Mouse (Mus musculus) limb, embryonic 11.5 days (tissue): Measurements from ENCODE around the gene Sorcs2. TPM values are rescaled to one million over a fixed set of nuclear protein-coding genes. Genes with fewer than 3 reads are reported as not detected.

ENCODE experiments used
- ATAC-seq: fragments of 200-750 bp; cut with Nextera tagmentation; 2 replicates; pipeline ENCODE4 v1.8.0; 2017; ENCODE audit warnings: low read depth; ENCODE audit not compliant: insufficient number of reproducible peaks, low FRiP score, low TSS enrichment
- DNase-seq: peaks from one replicate; pipeline ENCODE4 v3.0.0-alpha.2; 2015; ENCODE audit warnings: low spot score
- H3K27ac ChIP-seq: fragments of 300-500 bp; sonication (generic); replicated peaks from 2 replicates; pipeline ENCODE4 v1.5.1; 2014; ENCODE audit warnings: low read depth, mild to moderate bottlenecking, low read length
- H3K27me3 ChIP-seq: fragments of 300-500 bp; sonication (generic); 2 replicates; pipeline ENCODE4 v1.6.1; 2014; ENCODE audit warnings: mild to moderate bottlenecking, low read length, mixed read lengths; ENCODE audit not compliant: control insufficient read depth, insufficient read depth
- H3K36me3 ChIP-seq: fragments of 300-500 bp; sonication (generic); 2 replicates; pipeline ENCODE4 v1.6.1; 2014; ENCODE audit warnings: mild to moderate bottlenecking, low read length, moderate library complexity, mixed read lengths; ENCODE audit not compliant: control insufficient read depth, insufficient read depth
- H3K4me1 ChIP-seq: fragments of 300-500 bp; sonication (generic); 2 replicates; pipeline ENCODE4 v1.6.1; 2014; ENCODE audit warnings: low read length, mixed read lengths; ENCODE audit not compliant: control insufficient read depth, insufficient read depth
- H3K4me2 ChIP-seq: fragments of 300-500 bp; sonication (generic); 2 replicates; pipeline ENCODE4 v1.6.1; 2014; ENCODE audit warnings: low read depth, mild to moderate bottlenecking, moderate library complexity; ENCODE audit not compliant: severe bottlenecking
- H3K4me3 ChIP-seq: fragments of 300-500 bp; sonication (generic); 2 replicates; pipeline ENCODE4 v1.5.1; 2014; ENCODE audit warnings: low read depth, low read length
- H3K9ac ChIP-seq: fragments of 300-500 bp; sonication (generic); 2 replicates; pipeline ENCODE4 v1.6.1; 2014; ENCODE audit warnings: mild to moderate bottlenecking, low read length
- H3K9me3 ChIP-seq: fragments of 300-500 bp; sonication (generic); 2 replicates; pipeline ENCODE4 v1.6.1; 2016; ENCODE audit warnings: low read length; ENCODE audit not compliant: control insufficient read depth
- WGBS: fragments of 180-500 bp; shearing (Covaris S2); extraction: QIAGEN DNeasy Blood & Tissue Kit; methylation state at CpG from one replicate; pipeline ENCODE4 v1.1.7; 2014; 5-methylcytosine and 5-hydroxymethylcytosine counted together
- polyA plus RNA-seq: library from polyadenylated mRNA; unstranded; fragments of >200 nt; fragmentation: Nextera tagmentation; extraction: Ambion mirVana; gene quantifications from 2 replicates; pipeline ENCODE4 v1.2.1, GENCODE M21; 2014

The Sorcs2 gene
- polyA plus RNA-seq, 1 experiment from 2014 or later, result 6.4 TPM

GRCm38 (mm10) chr5:36130393-36131011, 267.4 kb downstream of the Sorcs2 start:
- Histone ChIP-seq H3K27me3 (no peaks in the 10 kb centered on the region), H3K36me3 (no peaks in the 10 kb centered on the region), H3K4me3 (no peak overlapping the region), H3K9me3 (no peaks in the 10 kb centered on the region), H3K9ac (no peak overlapping the region), H3K4me1 (no peaks in the 10 kb centered on the region), H3K4me2 (no peak overlapping the region), H3K27ac (no peak overlapping the region)
- DNase-seq, result no peak
- 58% methylated on average over 8 of the region's 8 CpGs for WGBS
- no peak for ATAC-seq

GRCm38 (mm10) chr5:36129661-36130060, 268.3 kb downstream of the Sorcs2 start:
- no peak overlapping the region for H3K27ac ChIP-seq
- H3K27me3 ChIP-seq, result no peaks in the 10 kb centered on the region
- no peak for DNase-seq
- 81% methylated on average over 2 of the region's 2 CpGs for WGBS
- no peak for ATAC-seq
- no peaks in the 10 kb centered on the region for H3K9me3 ChIP-seq
- no peak overlapping the region for H3K9ac ChIP-seq
- H3K4me3 ChIP-seq, result no peak overlapping the region
- H3K36me3 ChIP-seq, result no peaks in the 10 kb centered on the region
- no peaks in the 10 kb centered on the region for H3K4me1 ChIP-seq
- no peak overlapping the region for H3K4me2 ChIP-seq

GRCm38 (mm10) chr5:36128513-36128912, 269.4 kb downstream of the Sorcs2 start:
- Histone ChIP-seq H3K27ac (no peak overlapping the region), H3K36me3 (no peaks in the 10 kb centered on the region), H3K9me3 (no peaks in the 10 kb centered on the region), H3K4me1 (no peaks in the 10 kb centered on the region), H3K4me3 (no peak overlapping the region), H3K9ac (no peak overlapping the region), H3K27me3 (no peaks in the 10 kb centered on the region), H3K4me2 (no peak overlapping the region)
- WGBS, result 51% methylated on average over 3 of the region's 3 CpGs
- DNase-seq, result no peak
- ATAC-seq, result no peak

DNA sequence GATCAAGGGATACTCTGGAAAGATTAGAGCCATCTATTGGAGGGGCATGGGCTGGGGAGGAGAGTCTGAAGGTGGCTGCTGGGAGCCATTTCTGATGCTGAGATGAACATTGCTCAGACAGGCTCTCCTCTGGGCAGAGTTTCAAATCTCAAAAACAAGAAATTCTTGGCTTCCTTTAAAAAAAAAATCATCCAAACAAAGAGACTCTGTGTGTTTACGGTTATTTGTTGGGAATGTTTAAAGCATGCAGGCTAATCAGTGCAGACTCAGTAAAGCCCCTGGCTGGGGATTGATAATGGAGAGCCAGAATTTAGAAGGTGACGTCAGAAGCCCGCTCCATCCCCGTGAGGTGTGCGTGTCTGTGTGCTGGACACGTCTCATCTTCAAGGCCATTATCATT, 272.9 kb downstream of the Sorcs2 start:
- Histone ChIP-seq H3K27me3 (no peaks in the 10 kb centered on the region), H3K9ac (no peak overlapping the region), H3K36me3 (no peaks in the 10 kb centered on the region), H3K9me3 (no peaks in the 10 kb centered on the region), H3K27ac (no peak overlapping the region), H3K4me3 (no peak overlapping the region), H3K4me2 (no peak overlapping the region), H3K4me1 (peaks cover 5% of the 10 kb centered on the region; the same call in 1 of the 2 replicates)
- no peak for ATAC-seq
- DNase-seq, result no peak
- WGBS, result 88% methylated on average over 6 of the region's 6 CpGs

- Histone ChIP-seq H3K9me3 (no peaks in the 10 kb centered on the region), H3K36me3 (no peaks in the 10 kb centered on the region), H3K27me3 (no peaks in the 10 kb centered on the region), H3K4me1 (peaks cover 5% of the 10 kb centered on the region; the same call in 1 of the 2 replicates), H3K9ac (no peak overlapping the region), H3K4me3 (no peak overlapping the region), H3K4me2 (no peak overlapping the region), H3K27ac (no peak overlapping the region)
- WGBS, result 85% methylated on average over 10 of the region's 10 CpGs
- no peak for ATAC-seq
- DNase-seq, result no peak
These were observed 275.0 kb downstream of the Sorcs2 start for GRCm38 (mm10) chr5:36122987-36123386.

- H3K36me3 ChIP-seq, result no peaks in the 10 kb centered on the region
- DNase-seq, result no peak
- no peaks in the 10 kb centered on the region for H3K9me3 ChIP-seq
- H3K4me3 ChIP-seq, result no peak overlapping the region
- H3K4me2 ChIP-seq, result no peak overlapping the region
- H3K27ac ChIP-seq, result no peak overlapping the region
- H3K4me1 ChIP-seq, result peaks cover 5% of the 10 kb centered on the region; the same call in 1 of the 2 replicates
- no peak for ATAC-seq
- WGBS, result 8% methylated on average over 3 of the region's 3 CpGs
- H3K27me3 ChIP-seq, result no peaks in the 10 kb centered on the region
- no peak overlapping the region for H3K9ac ChIP-seq
These were observed 277.0 kb downstream of the Sorcs2 start for GRCm38 (mm10) chr5:36120931-36121341.

DNA sequence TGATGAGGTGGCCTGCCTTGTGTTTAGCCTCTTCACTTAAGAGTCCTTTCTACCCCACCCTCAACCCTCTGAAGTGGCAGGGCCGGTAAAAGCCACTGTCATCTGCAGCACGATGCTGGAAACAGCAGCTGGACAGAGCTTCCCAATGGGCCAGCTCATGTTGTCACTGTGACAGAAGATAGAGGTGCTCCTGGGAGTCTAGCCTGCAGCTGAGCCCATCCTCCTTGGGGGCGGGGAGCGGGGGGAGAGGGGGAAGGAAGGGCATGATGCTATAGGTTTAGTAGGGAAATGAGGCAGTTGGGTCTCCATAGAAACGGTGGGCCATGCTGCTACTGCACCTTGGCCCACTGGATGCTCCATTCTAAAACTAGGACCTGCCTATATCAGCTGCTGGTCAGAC, 279.9 kb downstream of the Sorcs2 start:
- 52% methylated on average over 5 of the region's 5 CpGs for WGBS
- no peak overlapping the region for H3K4me2 ChIP-seq
- H3K4me3 ChIP-seq, result no peak overlapping the region
- peaks cover 5% of the 10 kb centered on the region; the same call in 1 of the 2 replicates for H3K4me1 ChIP-seq
- no peak for DNase-seq
- no peaks in the 10 kb centered on the region for H3K36me3 ChIP-seq
- no peak overlapping the region for H3K9ac ChIP-seq
- H3K27me3 ChIP-seq, result no peaks in the 10 kb centered on the region
- ATAC-seq, result no peak
- H3K9me3 ChIP-seq, result no peaks in the 10 kb centered on the region
- no peak overlapping the region for H3K27ac ChIP-seq

DNA sequence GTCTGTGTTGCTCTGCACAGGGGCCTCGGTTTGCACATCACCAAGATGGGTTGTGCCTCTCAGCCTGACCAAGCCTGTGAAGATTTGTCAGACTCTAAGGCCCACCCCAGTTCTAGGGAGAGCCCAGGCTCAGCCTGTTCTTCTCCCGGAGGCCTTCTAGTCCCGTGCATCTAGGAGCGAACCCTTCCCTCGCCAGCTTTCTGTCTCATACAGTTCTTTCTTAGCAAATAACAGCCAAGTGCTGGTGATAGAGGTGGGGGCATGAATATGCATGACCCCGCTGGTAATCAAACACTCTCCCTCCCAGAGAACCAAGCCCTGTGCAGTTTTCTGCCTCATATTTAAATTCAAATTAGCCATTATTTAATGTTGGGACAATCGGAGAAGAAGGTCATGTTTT, 282.4 kb downstream of the Sorcs2 start:
- 76% methylated on average over 7 of the region's 7 CpGs for WGBS
- H3K27ac ChIP-seq, result no peak overlapping the region
- H3K4me1 ChIP-seq, result no peaks in the 10 kb centered on the region
- H3K9me3 ChIP-seq, result no peaks in the 10 kb centered on the region
- no peaks in the 10 kb centered on the region for H3K36me3 ChIP-seq
- ATAC-seq (no peak), DNase-seq (no peak)
- no peak overlapping the region for H3K9ac ChIP-seq
- H3K27me3 ChIP-seq, result no peaks in the 10 kb centered on the region
- H3K4me3 ChIP-seq, result no peak overlapping the region
- no peak overlapping the region for H3K4me2 ChIP-seq

GRCm38 (mm10) chr5:36113696-36114095, 284.2 kb downstream of the Sorcs2 start:
- Histone ChIP-seq H3K9me3 (no peaks in the 10 kb centered on the region), H3K27me3 (no peaks in the 10 kb centered on the region), H3K4me3 (no peak overlapping the region), H3K36me3 (no peaks in the 10 kb centered on the region), H3K4me1 (no peaks in the 10 kb centered on the region), H3K4me2 (no peak overlapping the region), H3K9ac (no peak overlapping the region), H3K27ac (no peak overlapping the region)
- WGBS, result 89% methylated on average over 2 of the region's 2 CpGs
- no peak for ATAC-seq
- no peak for DNase-seq
